In the genomic region with DNA sequence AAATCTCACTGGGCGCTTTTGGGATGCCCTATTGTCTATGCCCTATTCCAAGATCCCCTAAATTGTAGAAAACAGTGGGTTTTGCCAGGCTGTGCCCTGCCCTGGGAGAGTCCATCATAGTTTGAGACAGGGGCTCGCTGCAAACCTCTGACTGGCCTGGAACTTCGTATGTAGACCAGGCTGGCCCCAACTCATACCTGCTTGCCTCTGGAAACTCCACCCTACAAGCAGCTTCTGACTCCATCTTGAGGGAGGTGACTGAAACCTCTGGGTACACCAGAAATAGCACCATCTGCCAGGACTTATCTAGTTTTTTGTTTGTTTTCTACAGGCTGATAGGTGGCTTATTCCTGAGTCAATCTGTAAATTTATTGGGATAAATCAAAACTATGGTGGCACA, we compare ENCODE assay signal across 8 mouse cellular contexts. TPM values are rescaled to one million over a fixed set of nuclear protein-coding genes. Genes with fewer than 3 reads are reported as not detected.
DNase-seq lines count a peak whose midpoint lies in the region; ATAC-seq and TF ChIP-seq lines count a peak whose summit lies in the region.

No protein-coding gene starts in this region.

- 87% methylated on average over 3 of the region's 3 CpGs for WGBS in kidney, embryonic 15.5 days
- 82% methylated on average over 3 of the region's 3 CpGs for WGBS in embryonic facial prominence, embryonic 12.5 days
- 92% methylated on average over 3 of the region's 3 CpGs for WGBS in hindbrain, postnatal 0 days
- WGBS in midbrain, embryonic 16.5 days = 87% methylated on average over 3 of the region's 3 CpGs

- peaks cover 11% of the 10 kb centered on the region for H3K4me1 ChIP-seq in kidney, embryonic 15.5 days
- H3K4me1 ChIP-seq in embryonic facial prominence, embryonic 12.5 days = peaks cover 10% of the 10 kb centered on the region
- H3K4me1 ChIP-seq in hindbrain, postnatal 0 days (ENCODE audit: insufficient read depth, low read length) = 0 out of 2 replicates have a peak, but pooled peaks cover 13% of the 10 kb centered on the region
- peaks cover 14% of the 10 kb centered on the region for H3K4me1 ChIP-seq in midbrain, embryonic 16.5 days (ENCODE audit: control insufficient read depth, insufficient read depth, low read length)

- peak overlapping the region; percentile 80 for H3K4me2 ChIP-seq in kidney, embryonic 15.5 days
- H3K4me2 ChIP-seq in embryonic facial prominence, embryonic 12.5 days (replicated peaks) = peak overlapping the region; percentile 93
- peak overlapping the region; percentile 88 for H3K4me2 ChIP-seq in hindbrain, postnatal 0 days (ENCODE audit: low read depth, low read length)
- H3K4me2 ChIP-seq in midbrain, embryonic 16.5 days (ENCODE audit: low read length) = peak overlapping the region; percentile 64

- H3K27me3 ChIP-seq in kidney, embryonic 15.5 days = no peaks in the 10 kb centered on the region
- H3K27me3 ChIP-seq in embryonic facial prominence, embryonic 12.5 days = no peaks in the 10 kb centered on the region
- no peaks in the 10 kb centered on the region for H3K27me3 ChIP-seq in hindbrain, postnatal 0 days (ENCODE audit: insufficient read depth, low read length)
- no peaks in the 10 kb centered on the region for H3K27me3 ChIP-seq in midbrain, embryonic 16.5 days (ENCODE audit: control insufficient read depth, insufficient read depth, low read depth, low read length)

- 0 out of 2 replicates have a peak overlapping the region, but pooled peaks have one; percentile 87 for H3K9ac ChIP-seq in kidney, embryonic 15.5 days
- H3K9ac ChIP-seq in embryonic facial prominence, embryonic 12.5 days = no peak overlapping the region
- peak overlapping the region; percentile 76 for H3K9ac ChIP-seq in hindbrain, postnatal 0 days (replicated peaks; ENCODE audit: low read length)
- peak overlapping the region; percentile 82 for H3K9ac ChIP-seq in midbrain, embryonic 16.5 days (ENCODE audit: low read depth, low read length)

- peaks cover 23% of the 10 kb centered on the region for H3K36me3 ChIP-seq in kidney, embryonic 15.5 days
- peaks cover 21% of the 10 kb centered on the region for H3K36me3 ChIP-seq in embryonic facial prominence, embryonic 12.5 days
- peaks cover 21% of the 10 kb centered on the region; the same call in 1 of the 2 replicates for H3K36me3 ChIP-seq in hindbrain, postnatal 0 days (ENCODE audit: insufficient read depth, low read length)
- peaks cover 16% of the 10 kb centered on the region for H3K36me3 ChIP-seq in midbrain, embryonic 16.5 days (ENCODE audit: control insufficient read depth, insufficient read depth, low read length)

- H3K9me3 ChIP-seq in kidney, embryonic 15.5 days (replicated peaks) = no peaks in the 10 kb centered on the region
- H3K9me3 ChIP-seq in embryonic facial prominence, embryonic 12.5 days = no peaks in the 10 kb centered on the region
- H3K9me3 ChIP-seq in hindbrain, postnatal 0 days (ENCODE audit: low read length) = no peaks in the 10 kb centered on the region
- H3K9me3 ChIP-seq in midbrain, embryonic 16.5 days (replicated peaks; ENCODE audit: control insufficient read depth, low read length, poor library complexity, severe bottlenecking) = no peaks in the 10 kb centered on the region

- H3K27ac ChIP-seq in kidney, embryonic 15.5 days = no peak overlapping the region
- H3K27ac ChIP-seq in embryonic facial prominence, embryonic 12.5 days = no peak overlapping the region
- no peak overlapping the region for H3K27ac ChIP-seq in hindbrain, postnatal 0 days
- no peak overlapping the region for H3K27ac ChIP-seq in midbrain, embryonic 16.5 days (ENCODE audit: low read length)

- ATAC-seq in kidney, embryonic 15.5 days (replicated peaks; ENCODE audit: low FRiP score) = 0 out of 2 replicates have a peak, but pooled peaks have one; percentile 40
- no peak for ATAC-seq in embryonic facial prominence, embryonic 12.5 days (ENCODE audit: insufficient number of reproducible peaks, insufficient read depth, low FRiP score, low TSS enrichment)
- peak; percentile 44; the same call in 1 of the 2 replicates for ATAC-seq in hindbrain, postnatal 0 days
- ATAC-seq in midbrain, embryonic 16.5 days = peak; percentile 36; the same call in 1 of the 2 replicates
- no peak for ATAC-seq in frontal cortex, adult (ENCODE audit: low TSS enrichment)

- no peak for DNase-seq in kidney, adult 8-10 months
- no peak for DNase-seq in hindbrain, postnatal 0 days (ENCODE audit: low spot score)
- no peak for DNase-seq in spleen, postnatal 14 days (ENCODE audit: low spot score in 2 of 2)
- DNase-seq in urinary bladder, postnatal 4 days (ENCODE audit: low spot score in 2 of 2) = no peak

- TF ChIP-seq CTCF in hindbrain, postnatal 0 days (IDR thresholded peaks at IDR 0.05; ENCODE audit: low read depth) = no peak

- H3K4me3 ChIP-seq in kidney, embryonic 15.5 days (replicated peaks) = peak overlapping the region; percentile 94
- H3K4me3 ChIP-seq in embryonic facial prominence, embryonic 12.5 days = peak overlapping the region; percentile 96
- peak overlapping the region; percentile 92 for H3K4me3 ChIP-seq in hindbrain, postnatal 0 days (ENCODE audit: low read length)
- peak overlapping the region; percentile 61 for H3K4me3 ChIP-seq in midbrain, embryonic 16.5 days (ENCODE audit: low read depth, low read length)

RNA-seq across cellular contexts. Expression of gene Smn1, which starts 0.7 kb away (rescaled TPM):
- polyA plus RNA-seq in kidney, embryonic 15.5 days (2015; fragmentation: Nextera tagmentation; extraction: Ambion mirVana) = 59.9 and 64.0 TPM in 2 replicates
- polyA plus RNA-seq in embryonic facial prominence, embryonic 12.5 days (2016; fragmentation: Nextera tagmentation; extraction: Ambion mirVana) = 57.7 and 59.5 TPM in 2 replicates
- 13.7 and 19.2 TPM in 2 replicates for total RNA-seq in hindbrain, postnatal 0 days (2014; rRNA removed)
- polyA plus RNA-seq in hindbrain, postnatal 0 days (2015; fragmentation: Nextera tagmentation; extraction: Ambion mirVana) = 36.2 and 39.8 TPM in 2 replicates
- 44.3 and 45.0 TPM in 2 replicates for polyA plus RNA-seq in midbrain, embryonic 16.5 days (2015; fragmentation: Nextera tagmentation; extraction: Ambion mirVana)

RNA-seq across cellular contexts. Expression of gene Serf1, which starts 16.2 kb away (rescaled TPM):
- polyA plus RNA-seq in kidney, embryonic 15.5 days (2015; fragmentation: Nextera tagmentation; extraction: Ambion mirVana) = 191 and 202 TPM in 2 replicates
- polyA plus RNA-seq in embryonic facial prominence, embryonic 12.5 days (2016; fragmentation: Nextera tagmentation; extraction: Ambion mirVana) = 247 and 257 TPM in 2 replicates
- total RNA-seq in hindbrain, postnatal 0 days (2014; rRNA removed) = 32.0 and 49.7 TPM in 2 replicates
- polyA plus RNA-seq in hindbrain, postnatal 0 days (2015; fragmentation: Nextera tagmentation; extraction: Ambion mirVana) = 331 and 361 TPM in 2 replicates
- 427 and 449 TPM in 2 replicates for polyA plus RNA-seq in midbrain, embryonic 16.5 days (2015; fragmentation: Nextera tagmentation; extraction: Ambion mirVana)

RNA-seq across cellular contexts. Expression of gene Bdp1, which starts 20.1 kb away (rescaled TPM):
- polyA plus RNA-seq in kidney, embryonic 15.5 days (2015; fragmentation: Nextera tagmentation; extraction: Ambion mirVana) = 30.2 and 30.8 TPM in 2 replicates
- polyA plus RNA-seq in embryonic facial prominence, embryonic 12.5 days (2016; fragmentation: Nextera tagmentation; extraction: Ambion mirVana) = 33.6 and 35.6 TPM in 2 replicates
- total RNA-seq in hindbrain, postnatal 0 days (2014; rRNA removed) = 13.3 and 17.1 TPM in 2 replicates
- polyA plus RNA-seq in hindbrain, postnatal 0 days (2015; fragmentation: Nextera tagmentation; extraction: Ambion mirVana) = 16.5 and 21.3 TPM in 2 replicates
- 22.3 and 25.3 TPM in 2 replicates for polyA plus RNA-seq in midbrain, embryonic 16.5 days (2015; fragmentation: Nextera tagmentation; extraction: Ambion mirVana)

Comparison
In these comparisons a context has a peak if more than half of its experiments do, and no peak if none do; other contexts are left out.
1. ATAC-seq: peak in kidney, embryonic 15.5 days (single experiment), hindbrain, postnatal 0 days (single experiment) and midbrain, embryonic 16.5 days (single experiment); none in embryonic facial prominence, embryonic 12.5 days (single experiment) and frontal cortex, adult (single experiment).
2. Peak in every context shown above with its lines, with median percentiles within 50 percentile points of each other: H3K4me2 ChIP-seq and H3K4me3 ChIP-seq.